Mouse (Mus musculus): ENCODE results near the gene Anapc7. TPM values are rescaled to one million over a fixed set of nuclear protein-coding genes. Genes with fewer than 3 reads are reported as not detected.

Gene Anapc7
- total RNA-seq, 2 experiments from 2014 or later, result 32.1 to 40.0 TPM

- no peak for DNase-seq (ENCODE audit: low spot score in 2 of 2)
Measured at GRCm38 (mm10) chr5:122491385-122491784, 69.9 kb downstream of the Anapc7 start.

DNA sequence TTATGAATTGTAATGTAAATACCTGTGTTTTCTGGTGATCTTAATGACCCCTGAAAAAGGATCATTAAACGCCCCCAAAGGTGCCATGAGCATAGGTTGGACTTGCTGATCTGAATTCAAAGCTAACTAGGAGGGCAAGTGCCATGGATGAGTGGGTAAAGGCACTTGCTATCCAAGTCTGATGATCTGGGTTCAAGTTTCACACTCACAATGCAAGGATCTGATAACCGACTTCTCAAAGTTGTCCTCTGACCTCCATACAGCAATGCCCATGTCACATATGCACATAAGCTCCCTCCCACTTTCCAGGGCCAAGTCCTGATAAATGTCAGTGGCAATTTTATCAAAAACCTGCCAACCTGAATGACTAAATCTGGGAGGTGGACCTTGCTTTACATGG is 71.5 kb downstream of the Anapc7 start:
- no peak for DNase-seq (ENCODE audit: low spot score in 2 of 2)

DNA sequence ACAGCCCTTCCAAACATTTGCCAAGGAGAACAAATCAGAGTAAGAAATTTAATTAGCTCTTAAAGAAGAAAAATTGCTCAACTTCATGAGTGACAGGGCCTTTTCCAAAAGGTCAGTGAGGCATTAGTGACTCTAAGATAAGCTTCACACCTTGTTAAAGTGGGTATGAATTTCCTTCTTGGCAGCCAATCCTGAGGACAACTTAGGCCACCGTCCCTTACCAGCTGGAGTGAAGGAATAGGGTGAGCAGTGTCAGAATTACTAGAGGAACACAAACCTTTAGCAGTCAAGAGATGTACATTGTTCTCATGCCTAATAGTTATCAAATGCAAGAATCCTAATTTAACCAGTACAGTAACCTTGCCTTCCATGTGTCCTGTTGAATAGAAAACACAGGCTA is 73.0 kb downstream of the Anapc7 start:
- DNase-seq (ENCODE audit: low spot score in 2 of 2), result no peak

Other genes with a start within 250 kb of the Anapc7 start
- 1 to 10 TPM; 7.9 to 9.5 TPM for gene Hvcn1, start 214.9 kb upstream of the Anapc7 start, total RNA-seq (2021)
- 1 to 10 TPM; 7.6 to 10.0 TPM for gene Tctn1, start 157.2 kb upstream of the Anapc7 start, total RNA-seq (2021)
- gene Pptc7, start 137.3 kb upstream of the Anapc7 start, total RNA-seq (2021), result 10 to 100 TPM; 16.6 to 17.0 TPM
- gene Rad9b, start 67.5 kb upstream of the Anapc7 start, total RNA-seq (2021), result 1 to 10 TPM; 3.6 to 3.8 TPM
- gene Vps29, start 67.3 kb upstream of the Anapc7 start, total RNA-seq (2021), result 10 to 100 TPM; 74.3 to 85.5 TPM
- 10 to 100 TPM; 22.2 to 22.8 TPM for gene Gpn3, start 49.8 kb upstream of the Anapc7 start, total RNA-seq (2021)
- 10 to 100 TPM; 16.9 to 18.3 TPM for gene Fam216a, start 49.3 kb upstream of the Anapc7 start, total RNA-seq (2021)
- 100 to 1,000 TPM in 1 of 2 experiments, 10 to 100 TPM in 1; 99.0 to 107 TPM for gene Arpc3, start 29.8 kb upstream of the Anapc7 start, total RNA-seq (2021)
- gene Atp2a2, start 80.5 kb downstream of the Anapc7 start, total RNA-seq (2021), result 100 to 1,000 TPM; 250 to 265 TPM
- 10 to 100 TPM; 14.9 to 27.0 TPM for gene Ift81, start 192.8 kb downstream of the Anapc7 start, total RNA-seq (2021)
- 1 to 10 TPM; 5.1 to 6.0 TPM for gene P2rx7, start 222.2 kb downstream of the Anapc7 start, total RNA-seq (2021)

All from gastrocnemius, postnatal 4 days (tissue).